Mouse (Mus musculus) lung, postnatal 10 days (tissue): ENCODE measurements at regions not wholly inside any gene's neighbourhood (a gene's known extent, or its start where the extent isn't known, plus 50 kb on each side); places are given as distances from the start of the nearest gene placed in this dataset.

Experiments
- DNase-seq: peaks from one replicate; pipeline ENCODE4 v3.0.0; 2021

DNA sequence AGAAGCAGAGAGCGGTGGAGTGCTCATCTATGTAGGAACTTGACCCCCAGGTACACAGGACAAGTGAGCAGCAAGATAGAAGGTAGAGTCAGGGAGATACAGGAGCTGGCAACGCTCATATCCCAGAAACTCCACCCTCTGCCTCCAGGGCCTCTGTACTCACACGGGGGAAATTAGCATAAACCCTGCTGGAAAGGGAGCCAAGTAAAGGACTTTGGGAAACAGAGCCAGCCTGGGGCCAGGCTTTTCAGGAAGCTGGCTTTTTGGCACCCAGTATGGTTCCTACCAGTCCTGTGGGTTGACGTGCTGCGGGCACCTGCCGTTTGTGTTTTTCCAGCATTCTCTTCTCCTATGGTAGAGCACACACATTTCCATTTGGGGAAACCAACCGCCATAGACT lies 128.2 kb upstream of the Hmga2 start:
- DNase-seq = no peak

DNA sequence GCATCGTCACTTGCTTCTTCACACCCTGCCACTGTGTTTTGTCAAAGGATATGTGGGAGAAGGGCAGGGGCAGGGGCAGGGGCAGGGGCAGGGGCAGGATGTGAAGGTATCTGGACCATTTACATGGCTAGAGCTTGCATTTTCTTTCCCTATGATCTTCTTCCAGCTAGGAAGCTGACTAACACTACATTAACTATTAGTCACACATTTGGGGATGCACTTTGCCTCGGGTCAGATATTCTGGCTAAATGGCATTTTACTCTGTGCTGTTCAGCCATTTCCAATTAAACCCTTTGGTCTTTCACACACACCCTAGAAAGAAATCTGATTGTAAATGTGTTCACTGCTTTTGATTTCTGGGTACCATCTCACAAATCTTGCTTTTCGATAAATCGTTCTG lies 126.9 kb upstream of the Hmga2 start:
- no peak for DNase-seq

DNA sequence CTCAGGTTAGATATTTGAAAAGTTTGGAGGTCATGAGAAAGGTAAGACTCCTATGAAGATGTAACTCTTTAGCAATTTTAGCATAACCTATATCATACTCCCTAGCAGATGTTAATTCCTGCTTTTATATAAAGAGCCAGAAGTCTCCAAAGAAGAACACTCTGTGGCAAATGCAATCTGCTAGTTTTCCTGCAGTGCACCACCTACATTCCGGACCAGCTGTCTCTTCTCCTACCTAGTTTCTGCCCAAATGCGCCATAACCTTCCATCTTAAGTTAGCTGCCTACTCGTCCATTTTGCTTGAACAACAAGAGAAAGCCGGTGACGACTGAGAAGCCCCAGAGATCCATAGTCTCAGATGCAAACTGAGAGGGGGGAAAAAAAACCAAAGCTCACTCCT lies 124.5 kb upstream of the Hmga2 start:
- no peak for DNase-seq

DNA sequence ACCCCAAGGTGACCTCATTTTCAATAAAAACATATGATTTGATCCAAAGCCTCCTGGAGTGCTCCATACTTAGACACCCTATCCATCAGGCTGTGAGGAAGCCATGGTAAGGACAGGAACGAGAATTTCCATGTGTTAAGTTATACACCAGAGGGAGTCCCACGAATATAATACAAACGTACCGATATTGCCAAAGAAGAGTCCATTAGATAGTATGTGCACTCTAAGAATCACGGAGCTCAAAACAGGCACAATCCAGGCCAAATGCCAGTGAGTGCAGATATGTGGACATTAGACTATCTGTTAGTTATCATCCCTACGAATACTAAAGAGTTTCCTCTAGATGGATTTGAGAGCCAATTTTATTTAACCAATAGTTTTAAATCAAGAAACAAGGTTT lies 123.3 kb upstream of the Hmga2 start:
- no peak for DNase-seq

DNA sequence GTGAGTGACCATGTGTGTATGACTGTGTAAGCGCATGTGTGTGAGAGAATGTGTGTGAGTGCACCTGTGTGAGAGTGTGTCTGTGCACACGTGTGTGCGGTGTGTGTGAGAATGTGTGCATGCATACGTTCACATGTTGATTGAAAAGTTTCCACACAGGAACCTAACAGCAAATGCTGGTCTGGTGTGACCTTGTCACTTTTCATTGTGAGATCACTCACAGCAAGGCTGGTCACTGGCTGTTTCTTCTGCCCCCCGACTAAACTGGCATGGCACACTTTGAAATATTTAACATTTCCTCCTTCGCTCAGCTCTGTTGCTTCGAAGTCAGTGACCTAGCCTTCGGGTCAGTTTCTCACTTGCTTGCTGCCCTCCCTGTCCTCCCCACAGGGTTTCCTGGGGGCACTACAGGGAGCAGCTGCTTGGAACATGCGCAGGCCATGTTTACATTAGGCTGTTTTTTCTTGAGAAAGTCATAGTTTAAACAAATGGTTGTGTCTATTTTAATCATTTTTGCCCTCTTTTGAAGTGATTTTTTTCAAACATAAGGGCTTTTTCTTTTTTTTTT lies 121.1 kb upstream of the Hmga2 start:
- DNase-seq = peak; percentile 46

DNA sequence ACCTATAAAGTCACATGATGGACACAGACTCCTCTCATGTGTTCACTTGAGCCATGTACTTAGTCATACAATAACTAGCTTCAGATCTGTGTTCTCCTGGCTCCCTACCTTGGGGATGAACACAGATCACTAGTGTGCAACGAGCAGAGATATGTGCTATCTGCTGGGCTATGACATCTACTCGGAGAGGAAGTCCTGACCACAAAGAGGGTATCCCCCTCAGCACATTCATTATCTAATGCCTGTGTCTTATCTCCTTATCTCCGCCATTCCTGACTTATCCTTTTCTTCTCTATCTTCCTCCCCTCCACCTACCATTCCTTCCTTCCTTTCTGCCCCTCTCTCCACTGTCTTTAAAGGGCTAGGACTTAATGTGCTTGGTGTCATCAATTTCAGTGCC lies 118.9 kb upstream of the Hmga2 start:
- DNase-seq = no peak

DNA sequence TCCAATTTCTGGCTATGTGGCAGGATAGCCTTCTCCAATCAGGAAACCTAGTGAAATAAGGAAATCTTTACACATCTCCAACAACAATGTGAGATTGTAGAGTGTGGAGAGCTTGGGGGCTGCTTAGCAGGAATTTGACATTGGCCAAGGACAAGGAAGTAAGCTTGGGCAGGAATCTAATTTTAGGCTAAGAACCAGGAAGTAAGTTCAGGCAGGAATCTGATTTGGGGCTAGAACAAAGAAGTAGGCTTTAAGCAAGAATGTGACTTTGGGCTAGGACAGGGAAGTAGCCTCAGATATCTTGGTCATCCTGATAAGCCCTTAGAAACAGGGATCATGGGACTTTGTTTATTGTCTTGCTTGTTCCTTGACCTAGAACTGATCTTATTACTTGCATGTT lies 117.6 kb upstream of the Hmga2 start:
- no peak for DNase-seq

DNA sequence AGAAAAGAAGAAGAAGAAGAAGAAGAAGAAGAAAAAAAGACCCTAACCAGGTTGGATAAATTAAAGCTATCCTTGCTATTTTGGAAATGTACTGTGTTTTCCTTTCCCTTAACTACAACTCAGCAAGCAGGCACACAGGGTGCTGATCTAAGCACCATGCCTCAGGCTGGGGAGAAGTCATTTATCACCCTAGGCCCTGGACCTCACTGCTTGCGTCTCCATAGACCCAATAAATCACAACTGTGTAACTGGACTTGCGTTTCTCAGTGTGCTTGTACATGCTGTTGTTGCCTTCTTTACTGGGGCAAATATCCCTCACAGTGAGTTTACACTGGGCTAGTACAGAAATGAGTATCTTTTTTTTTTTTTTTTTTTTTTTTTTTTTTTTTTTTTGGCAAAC lies 113.4 kb upstream of the Hmga2 start:
- DNase-seq = no peak

DNA sequence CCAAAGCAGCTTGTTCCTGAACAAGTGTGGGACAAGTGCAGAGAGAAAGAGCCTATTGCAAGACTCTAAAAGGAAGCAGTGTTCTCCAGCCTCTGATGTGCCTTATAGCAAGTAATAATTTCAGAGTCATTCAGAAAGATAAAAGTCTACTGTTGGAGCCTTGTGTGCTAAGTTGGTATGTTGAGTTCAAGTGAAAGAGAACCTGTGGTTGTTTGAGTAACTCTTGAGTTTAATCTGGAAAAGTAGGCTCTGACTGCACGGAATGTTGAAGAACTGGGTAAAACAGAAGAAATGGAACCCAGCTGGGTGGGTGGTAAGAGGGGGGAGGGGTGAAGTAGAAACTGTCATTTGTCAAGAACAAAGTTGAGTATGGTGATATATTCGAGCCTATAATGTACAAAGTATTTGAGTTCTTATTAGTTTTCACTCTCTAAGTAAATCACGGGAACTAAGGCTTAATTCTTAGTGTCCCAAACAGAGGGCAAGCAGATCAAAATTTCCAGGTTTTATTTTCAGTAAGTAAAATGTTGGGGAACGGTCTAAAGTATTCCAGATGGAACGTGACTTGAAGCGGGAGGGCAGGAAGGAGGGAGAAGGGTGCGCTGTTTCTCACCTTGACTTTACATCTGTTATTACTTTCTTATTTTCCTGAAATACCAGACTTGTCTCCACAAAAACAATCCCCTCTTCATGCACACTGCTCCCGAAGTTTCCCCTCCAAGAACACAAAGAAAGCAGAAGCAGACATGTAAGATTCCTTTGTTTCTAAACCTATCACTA lies 111.8 kb upstream of the Hmga2 start:
- no peak for DNase-seq

DNA sequence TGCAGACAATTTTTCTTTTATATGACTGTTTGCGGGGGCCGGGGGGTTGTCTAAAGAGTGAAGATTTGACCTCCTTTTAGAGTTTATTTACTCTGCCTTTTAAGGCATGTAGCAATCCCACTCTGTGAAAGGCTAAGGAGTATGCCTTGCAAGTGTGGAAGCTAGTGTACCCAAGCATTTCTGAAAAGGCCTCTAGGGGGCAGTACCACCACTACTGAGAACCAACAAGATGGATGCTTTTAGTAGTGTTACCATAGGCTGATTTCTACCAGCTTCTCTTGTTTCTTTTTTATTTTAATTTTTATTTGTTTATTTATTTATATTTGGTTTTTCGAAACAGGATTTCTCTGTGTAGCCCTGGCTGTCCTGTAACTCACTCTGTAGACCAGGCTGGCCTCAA lies 110.9 kb upstream of the Hmga2 start:
- DNase-seq = peak; percentile 63

DNA sequence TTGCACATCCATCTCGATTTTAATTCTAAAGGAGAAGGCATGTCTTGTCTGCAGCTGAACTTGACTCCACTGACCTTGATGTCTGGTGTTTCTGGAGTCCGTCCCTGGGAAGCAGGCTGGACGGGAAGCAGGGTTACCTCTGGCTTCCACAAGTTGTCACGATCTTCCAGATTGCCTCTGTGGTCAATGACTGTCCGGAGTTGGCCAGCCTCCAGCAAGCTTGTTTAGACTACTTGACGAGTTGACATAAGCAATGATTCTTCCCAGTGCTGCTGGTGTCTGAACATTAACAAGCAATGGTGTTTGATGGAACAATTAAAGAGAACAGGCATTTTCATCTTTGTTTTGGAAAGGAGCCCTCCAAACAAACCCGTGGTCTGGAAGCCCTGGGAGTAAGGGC lies 106.2 kb upstream of the Hmga2 start:
- peak; percentile 72 for DNase-seq

DNA sequence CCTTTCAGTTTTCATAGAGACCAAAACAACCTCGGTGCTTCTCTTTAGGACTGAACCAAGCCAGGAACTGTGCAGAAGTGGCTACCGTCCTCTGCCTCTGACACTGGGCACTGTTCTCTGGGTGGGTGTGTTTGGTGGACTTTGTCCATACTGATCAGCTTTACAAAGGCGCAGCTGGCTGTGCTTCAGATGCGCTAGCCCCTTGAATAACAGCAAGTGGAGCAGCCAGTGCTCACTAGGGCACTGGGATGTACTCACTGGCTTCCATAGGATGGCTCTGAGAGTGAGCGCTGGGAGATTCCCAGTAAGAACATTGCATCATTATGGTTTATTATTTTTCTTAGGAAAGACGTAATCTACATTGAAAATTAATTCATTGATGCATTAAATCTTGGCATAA lies 105.3 kb upstream of the Hmga2 start:
- DNase-seq = no peak

DNA sequence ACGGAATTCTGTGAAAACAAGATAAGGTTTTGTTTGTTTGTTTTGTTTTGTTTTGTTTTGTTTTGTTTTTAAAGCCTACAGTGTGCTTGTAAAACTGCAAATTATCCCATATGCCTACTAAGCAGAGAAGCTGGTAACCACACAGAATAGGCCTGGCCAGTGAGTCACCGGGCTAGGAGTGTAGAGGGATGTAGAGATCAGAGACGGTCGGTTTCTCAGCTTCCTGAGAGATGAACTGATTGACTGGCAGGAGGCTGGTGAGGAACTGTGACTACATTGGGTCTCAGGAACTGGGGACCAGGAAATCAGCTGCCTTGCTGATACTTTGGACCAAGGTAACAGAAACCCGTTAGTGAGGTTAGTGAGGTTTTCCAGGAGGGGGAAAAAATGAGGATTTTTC lies 100.6 kb upstream of the Hmga2 start:
- no peak for DNase-seq

DNA sequence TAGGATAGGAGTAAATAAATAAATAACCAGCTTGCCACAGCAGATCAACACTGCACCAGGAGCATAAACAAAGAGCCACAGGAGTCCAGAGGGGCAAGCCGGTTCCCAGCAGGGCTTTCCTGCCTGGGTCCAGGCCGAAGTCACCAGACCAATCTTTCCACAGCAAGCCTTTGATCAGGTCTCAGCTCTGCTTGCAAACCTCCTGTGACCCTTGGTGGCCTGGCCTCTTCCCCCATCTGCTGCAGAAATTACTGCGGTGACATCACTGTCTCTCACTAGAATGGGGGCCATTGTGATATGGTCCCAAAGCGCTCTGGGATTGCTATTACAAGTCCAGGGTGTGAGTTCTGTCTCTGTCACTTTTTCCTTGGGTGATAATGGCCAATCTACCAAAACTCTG lies 99.9 kb upstream of the Hmga2 start:
- no peak for DNase-seq

DNA sequence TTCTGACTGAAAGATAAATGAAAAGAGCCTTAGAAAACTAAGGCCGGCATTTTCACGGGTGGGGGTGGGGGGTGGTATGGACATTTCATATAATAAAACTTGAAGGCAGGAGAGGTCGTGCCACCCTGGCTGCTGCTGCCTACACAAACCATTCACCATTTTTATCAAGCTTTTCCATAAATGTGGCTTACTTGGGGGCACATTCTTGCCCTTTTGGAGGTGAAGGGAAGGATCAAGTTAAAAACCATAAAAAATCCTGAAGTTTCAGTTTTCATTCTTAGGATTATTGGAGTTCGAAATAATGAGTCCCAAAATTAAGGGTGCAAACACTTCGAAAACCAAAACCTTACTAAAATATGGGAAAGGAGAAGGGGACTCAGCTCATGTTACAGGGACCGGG lies 95.1 kb upstream of the Hmga2 start:
- no peak for DNase-seq

DNA sequence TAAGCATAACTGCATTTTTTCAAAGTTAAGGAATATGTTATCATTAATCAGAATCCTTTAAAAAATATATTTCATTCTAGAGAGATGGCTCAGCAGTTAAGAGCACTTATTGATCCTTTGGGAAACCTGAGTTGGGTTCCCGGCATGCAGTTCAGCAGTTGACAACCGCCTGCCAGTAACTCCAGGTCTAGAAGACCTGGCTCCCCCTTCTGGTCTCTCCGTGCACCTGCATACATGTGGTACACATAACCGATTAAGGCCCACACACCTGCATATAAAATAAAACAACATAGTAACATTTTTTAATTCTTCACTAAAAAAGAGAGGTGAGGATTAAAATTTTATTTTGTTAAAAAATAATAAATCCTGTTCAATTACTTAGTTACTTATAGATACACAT lies 89.7 kb upstream of the Hmga2 start:
- no peak for DNase-seq

DNA sequence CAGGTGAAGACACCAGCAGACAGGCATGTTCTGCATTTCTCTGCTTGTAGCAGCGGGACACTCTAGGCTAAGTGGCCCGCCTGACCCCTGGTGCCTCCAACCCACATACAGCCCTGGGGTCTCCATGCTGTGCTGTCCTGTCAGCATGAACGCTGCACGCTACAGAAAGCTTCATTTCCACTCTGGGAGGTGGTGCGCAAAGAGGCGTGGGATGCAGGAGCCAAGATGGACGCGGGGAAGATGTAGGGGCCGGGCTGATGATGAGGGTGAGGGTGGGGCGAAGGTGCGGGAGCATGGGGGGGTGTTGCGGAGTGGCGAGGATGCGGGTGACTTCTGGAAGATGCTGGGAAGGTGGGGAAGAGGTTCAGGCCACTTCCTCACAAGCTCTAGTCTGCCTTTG lies 88.6 kb upstream of the Hmga2 start:
- DNase-seq = no peak

DNA sequence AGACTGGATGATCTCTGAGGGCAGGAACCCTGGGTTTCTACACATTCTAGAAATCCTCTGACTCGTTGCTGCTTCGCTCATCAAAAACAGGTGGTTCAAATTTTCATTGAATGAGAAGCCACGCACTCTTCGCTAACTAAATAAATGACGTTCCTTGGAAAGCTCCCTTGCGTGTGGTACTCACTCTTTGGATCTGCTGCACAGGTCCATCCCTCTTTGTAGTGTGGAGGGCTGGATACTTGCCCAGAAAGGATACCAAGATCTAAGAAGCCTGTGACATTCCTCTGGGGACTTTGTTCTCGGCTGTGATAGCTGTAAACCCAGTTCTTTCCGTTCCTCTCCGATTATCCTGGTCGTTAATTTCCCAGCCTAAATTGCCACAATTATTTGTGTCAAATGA lies 87.7 kb upstream of the Hmga2 start:
- no peak for DNase-seq

DNA sequence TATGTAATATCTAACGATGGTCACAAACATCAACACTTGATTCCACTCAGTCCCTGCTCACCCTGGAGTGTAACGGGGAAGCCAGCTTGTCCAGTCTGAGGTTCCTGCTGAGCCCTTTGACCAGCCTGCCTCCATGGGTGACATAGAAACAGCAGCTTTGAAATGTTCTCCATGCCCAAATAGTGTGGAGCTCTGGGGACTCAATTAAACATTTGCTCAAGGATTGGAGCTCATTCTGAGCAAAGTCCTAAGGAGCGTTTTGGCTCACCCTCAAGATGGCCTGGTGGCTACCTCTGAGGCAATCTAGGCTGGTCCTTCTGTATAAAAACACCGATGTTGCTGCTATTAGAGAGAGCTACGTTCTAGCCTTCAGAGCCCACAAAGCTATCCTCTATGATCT lies 85.6 kb upstream of the Hmga2 start:
- DNase-seq = no peak

DNA sequence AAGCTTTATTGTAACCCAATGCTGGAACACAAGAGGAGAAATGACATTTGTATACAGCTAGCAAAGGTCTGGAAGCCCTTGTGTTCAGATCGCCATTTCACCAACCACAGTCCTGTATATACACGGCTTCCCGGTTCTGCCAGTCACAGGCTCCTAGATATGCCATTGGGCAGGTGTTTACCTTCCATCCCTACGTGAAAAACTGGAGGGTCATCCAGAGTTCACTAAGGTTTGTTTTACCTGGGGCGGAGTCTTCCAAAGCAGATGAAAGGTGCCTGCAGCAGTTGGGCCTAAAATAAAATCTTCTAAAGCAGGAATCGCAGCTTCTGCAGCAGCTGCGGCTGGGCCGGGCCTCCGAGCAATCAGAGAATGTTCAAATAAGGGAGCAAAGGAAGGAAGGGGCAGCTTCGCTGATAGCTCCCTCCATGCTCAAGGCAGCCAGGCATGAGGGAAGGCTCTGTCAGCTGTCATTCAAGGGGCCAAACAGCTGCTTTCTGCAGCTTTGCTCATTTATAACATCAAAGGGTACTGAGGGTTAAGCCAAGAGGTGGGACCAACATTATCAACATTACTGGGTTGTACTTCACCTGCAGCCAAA lies 81.7 kb upstream of the Hmga2 start:
- DNase-seq = no peak

DNA sequence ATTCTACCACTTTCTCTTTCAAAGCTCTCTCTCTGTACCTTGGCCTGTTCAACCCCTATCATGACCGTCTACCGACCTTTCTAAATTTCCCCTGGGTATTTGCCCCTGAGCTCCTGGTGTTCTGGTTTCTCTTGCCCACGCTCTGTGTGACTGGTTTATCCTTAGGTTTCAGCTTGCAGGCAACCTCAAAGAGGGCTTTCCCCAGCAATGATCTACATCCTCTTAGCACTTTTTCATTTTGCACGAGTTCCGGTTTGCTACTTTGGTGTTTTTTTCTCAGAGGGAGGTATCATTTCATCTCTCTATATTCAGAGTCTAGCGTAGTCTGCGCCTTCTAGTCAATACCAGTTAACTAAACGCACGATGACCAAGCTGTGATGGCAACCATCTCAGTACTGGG lies 79.8 kb upstream of the Hmga2 start:
- no peak for DNase-seq

DNA sequence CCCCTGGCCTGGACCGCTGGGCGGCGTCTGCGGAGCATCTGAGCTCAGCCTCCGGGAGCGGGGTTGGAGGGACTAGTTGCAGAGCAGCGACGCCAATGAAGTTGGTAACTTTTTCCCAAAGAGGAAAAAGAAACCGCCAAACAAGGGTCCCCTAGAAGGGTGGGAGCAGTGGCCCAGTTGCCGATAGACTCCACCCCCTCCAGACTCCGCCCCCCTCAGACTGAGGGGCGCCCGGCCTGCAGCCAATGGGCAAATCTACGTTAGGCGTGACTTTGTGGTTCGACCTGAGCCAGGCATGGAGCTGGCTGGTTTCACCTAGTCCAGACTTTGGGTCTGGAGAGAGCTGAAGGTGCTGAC lies 76.8 kb upstream of the Hmga2 start:
- peak; percentile 16 for DNase-seq

DNA sequence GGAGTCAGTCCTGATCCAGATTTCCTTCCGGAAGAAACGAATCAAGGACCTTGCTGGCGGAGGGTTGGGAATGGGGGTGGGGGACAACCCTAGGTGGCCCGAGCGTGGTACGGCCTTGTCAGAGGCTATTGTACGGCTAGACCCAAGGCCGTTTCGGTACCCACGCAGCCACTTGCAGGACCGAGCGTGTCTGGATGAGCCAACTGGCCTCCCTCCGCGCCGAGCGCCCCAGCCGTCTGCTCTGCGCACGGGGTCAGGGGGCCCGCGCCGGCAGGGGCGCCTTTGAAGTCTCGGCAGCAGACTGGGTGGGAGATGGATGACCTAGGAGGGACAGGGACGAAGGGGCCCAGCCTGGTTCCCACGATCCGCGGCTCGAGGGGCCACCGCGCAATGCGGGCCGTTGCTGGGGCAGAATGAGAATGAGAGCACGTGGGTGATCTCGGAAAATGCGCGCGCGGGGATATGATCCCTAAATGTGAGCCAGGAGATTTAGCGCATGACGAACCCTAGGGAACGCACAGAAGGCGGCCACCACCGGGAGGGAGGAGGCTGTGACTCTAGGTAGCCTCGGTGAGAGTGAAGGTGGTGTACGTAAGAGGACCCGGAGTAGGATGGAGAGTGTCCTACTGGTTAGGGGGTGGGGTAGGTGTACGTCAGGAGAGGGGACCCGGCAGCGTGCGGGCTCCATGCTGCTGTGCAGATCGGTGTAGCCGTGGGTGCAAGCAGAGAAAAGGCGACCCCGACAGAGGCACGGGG lies 76.2 kb upstream of the Hmga2 start:
- DNase-seq = peak; percentile 11

DNA sequence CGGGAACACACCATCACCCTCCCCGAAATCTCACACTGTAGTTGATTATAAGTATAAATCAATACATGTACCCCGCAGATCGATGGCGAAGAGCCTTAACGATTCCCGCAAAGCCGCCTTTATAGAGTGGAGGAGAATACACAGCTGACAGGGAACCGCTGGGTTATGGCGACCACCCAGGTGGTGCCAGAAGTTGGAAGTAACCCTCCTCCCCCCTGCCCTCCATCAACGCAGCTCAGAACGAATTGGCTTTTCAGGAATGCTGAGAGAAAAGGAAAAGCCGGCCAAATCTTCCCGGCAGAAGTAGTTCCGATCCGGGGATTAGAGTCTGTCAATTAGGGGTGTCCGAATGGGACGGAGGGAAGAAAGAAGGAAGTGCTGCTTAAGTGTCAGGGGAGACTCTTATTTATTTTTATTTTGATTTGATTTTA lies 75.6 kb upstream of the Hmga2 start:
- no peak for DNase-seq
